Mouse (Mus musculus) G1E (cell line): ENCODE measurements around the gene C1rl.

Experiments
- CTCF ChIP-seq: IDR thresholded peaks from 2 replicates; pipeline ENCODE4 v1.5.1; 2012; ENCODE audit warnings: low read depth, low read length, inconsistent platforms, mixed read lengths
- GATA2 ChIP-seq: IDR thresholded peaks from 2 replicates; pipeline ENCODE4 v1.6.1; 2012; ENCODE audit warnings: low read depth, low read length, inconsistent platforms, borderline replicate concordance

GRCm38 (mm10) chr6:124446459-124446858, 46.5 kb upstream of the C1rl start:
- TF ChIP-seq CTCF (no peak), GATA2 (no peak)
